Mouse (Mus musculus): ENCODE data around the gene Olfr1349.
"Not testable (repeated sequence)": the region's sequence is repeated elsewhere in the genome, so short reads cannot be mapped to it uniquely, and the experiment has no call there.

The Olfr1349 gene

DNA sequence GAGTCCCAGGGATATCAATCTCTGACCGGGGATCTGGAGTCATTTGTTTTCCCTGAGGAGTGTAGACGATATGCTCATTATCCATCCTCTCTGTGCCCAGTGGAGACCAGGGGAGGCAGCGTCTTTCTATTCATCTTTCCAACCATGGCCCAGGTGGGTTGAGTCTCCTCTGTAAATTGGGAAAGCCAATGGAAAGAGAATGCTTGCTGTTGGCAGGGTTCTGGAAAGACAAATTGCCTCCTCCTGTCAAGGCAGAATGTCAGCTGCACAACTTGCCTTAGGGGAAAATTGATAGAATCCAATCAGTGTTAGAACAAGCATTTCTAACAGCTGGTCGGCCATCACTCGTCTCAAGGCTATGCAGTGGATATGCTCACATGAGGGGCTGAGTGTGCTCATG is at the start of gene Olfr1349:
Olfr1349 (minus strand) TSS at position 101 of the 400 bp plus-strand sequence.
- no peak for DNase-seq

DNA sequence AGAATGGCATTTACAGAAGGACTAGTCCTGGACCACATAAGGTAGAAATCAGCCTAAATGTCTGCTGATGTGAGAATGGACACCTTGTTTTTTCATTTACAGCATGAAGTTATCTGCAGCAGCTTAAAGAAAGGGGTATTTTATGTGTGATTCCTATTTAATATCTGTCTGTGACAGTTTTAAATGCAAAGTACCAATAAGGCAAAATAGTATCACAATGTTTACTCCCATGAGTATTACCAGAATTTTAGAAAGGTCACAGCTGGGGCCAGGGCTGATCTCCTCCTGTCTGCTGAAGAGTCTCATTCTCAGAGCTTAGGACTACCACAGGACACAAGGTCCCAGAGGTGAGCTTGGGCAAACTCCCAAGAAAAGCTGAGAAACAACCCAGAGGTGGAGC is 41.8 kb upstream of the Olfr1349 start, which contains the start of gene Olfr1350:
Olfr1350 (plus strand) TSS at position 301 of the 400 bp plus-strand sequence.
- DNase-seq: no peak

DNA sequence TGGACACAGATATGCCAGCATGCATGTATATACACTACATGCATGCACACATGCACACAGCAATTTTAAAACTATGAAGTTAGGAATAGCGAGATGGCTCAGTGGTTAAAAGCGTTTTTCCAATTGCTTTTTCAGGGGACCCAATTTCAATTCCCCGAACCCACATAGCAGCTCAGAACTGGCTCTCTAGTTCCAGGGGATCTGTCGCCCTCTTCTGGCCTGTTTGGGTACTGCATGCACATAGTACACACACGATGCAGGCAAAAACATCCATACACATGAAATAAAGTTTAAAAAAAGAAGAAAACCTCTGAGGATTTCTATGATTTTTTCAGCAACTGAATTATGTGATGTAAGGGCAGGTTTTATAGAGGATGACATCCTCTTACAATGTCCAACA is 3.4 kb upstream of the Olfr1349 start:
- DNase-seq: no peak

DNA sequence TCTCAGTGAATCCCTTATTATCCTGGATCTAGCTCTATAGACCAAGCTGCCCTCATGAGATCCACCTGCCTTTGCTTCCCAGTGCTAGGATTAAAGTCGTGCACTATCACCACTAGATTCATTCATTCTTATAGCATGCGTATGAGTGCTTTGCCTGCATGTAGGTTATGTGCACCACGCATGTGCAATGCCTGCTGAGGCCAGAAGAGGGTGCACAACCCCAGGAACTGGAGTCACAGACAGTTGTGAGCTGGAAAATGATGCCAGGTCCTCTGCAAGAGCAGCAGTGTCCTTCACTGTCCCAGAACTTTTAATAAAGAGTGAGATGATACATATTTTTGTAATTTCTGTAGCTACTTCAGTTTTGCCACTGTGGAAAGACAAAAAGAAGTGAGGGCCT is 2.3 kb upstream of the Olfr1349 start:
- DNase-seq: no peak

DNA sequence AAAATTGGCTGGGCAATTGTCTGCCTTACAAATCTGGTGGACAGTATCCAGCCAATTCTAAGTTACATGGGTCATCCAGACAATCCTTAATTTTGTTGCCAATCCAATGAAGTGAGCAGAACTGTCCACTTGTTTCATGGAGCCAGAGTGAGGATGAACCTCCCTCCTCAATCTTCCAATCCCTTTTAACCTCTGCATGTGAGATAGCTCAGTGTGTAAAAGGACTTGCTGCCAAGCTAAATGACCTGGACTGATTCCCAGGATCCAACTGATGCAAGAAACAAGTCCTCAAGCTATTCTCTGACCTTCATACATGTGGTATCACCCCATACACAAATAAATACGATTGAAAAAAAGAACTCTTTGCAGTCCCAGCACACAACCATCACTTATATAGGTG is 1.1 kb downstream of the Olfr1349 start:
- no peak for DNase-seq

DNA sequence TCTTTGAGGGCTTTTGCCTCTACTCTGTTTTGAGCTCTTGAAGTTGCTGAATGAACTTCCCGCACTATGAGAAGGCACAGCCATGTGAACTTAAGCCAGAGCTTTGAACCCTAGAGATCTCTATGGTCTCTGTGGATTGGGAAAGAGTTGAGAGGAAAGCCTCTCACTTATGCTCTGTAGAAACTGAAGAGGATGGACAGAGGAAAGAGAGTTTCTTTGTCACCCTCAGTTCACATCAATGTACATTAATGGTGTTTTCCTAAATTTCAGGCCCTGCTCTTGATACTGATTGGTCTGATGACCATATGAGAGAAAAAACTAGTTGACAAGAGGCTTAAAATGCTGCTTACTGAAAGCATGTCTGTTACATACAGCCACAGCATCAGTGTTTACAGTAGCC is 14.1 kb downstream of the Olfr1349 start, which contains the start of gene Olfr1348:
Olfr1348 (minus strand) TSS at position 101 of the 400 bp plus-strand sequence.
- DNase-seq: no peak

DNA sequence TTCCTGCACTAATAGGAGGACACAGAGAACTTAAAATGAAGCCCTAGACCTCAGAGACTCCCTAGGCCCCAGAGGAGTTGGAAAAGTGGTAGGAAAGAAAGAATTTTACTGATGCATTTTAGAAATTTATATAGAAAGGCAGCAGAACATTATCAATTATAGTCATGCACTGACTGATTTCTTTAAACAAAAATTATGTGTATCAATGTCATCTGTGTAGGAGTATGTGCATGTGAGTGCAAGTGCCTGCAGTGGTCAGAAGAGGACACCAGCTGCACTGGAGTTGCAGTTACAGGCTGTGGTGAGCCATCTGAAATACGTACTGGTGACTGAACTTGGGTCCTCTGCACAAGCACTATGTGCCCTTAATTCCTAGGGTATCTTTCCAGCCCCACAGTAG is 23.1 kb downstream of the Olfr1349 start, which contains the start of gene Olfr1347:
Olfr1347 (minus strand) TSS at position 101 of the 400 bp plus-strand sequence.
- DNase-seq: no peak

DNA sequence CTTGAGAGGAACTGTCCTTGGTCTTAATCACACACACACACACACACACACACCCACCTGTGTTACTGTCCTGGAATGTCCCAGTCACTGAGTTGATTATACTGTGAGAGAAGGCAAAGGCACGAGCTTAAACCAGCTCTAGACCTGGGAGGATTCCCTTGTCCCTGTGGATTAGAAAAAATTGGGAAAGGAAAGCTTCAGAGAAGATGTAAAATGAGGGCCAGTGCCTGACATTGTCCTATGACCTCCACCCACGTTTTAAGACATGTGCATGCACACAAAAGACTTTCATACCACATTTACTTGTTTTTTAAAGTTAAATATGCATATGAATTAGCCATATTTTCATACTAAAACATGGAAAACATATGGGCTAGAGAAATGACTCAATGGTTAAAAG is 35.9 kb downstream of the Olfr1349 start, which contains the start of gene Olfr5:
Olfr5 (minus strand) TSS at position 101 of the 400 bp plus-strand sequence.
- no peak for DNase-seq

DNA sequence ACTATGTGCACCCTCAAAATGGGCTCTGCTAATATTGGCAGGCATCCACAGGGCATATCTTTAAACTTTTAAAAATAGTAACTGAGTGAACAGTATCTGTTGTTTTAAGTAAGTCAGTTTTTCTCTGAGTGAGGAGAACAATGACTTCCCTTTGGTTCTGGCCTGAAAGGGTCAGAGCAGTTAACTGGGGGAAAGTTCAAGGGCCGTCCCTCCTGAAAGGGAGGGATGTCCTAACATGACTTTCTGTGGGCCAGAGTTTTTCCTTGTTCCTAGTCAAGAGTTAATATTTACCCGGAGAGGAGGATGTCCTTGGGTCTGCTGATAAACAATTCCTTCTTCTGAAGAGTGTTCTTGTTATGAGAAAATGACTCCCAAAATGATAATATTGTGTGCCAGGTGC is 45.1 kb downstream of the Olfr1349 start:
- DNase-seq: not testable (repeated sequence)

DNA sequence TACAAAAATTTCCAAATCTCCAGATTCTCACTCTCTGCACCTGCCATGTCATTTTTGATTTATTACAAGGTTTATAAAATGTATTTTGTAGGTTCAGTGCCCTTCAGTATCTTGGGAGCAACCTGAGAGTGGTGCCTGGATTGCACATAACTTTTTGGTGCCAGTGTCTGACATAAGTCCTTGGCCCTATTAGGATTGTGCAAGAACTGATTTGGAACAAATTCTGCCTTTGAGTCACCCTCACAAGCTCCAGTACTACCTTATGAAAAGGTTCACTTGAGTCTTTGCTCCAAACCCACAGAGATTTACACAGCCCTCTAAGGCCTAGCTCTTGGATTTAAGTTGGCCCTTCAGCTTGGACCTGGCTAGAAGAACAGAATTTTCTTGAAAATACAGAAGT is 55.8 kb downstream of the Olfr1349 start, which contains the start of gene Olfr1346:
Olfr1346 (plus strand) TSS at position 151 of the 400 bp plus-strand sequence.
- no peak for DNase-seq

Data from right cerebral cortex, postnatal 25 days (tissue).